Mouse (Mus musculus): Measurements from ENCODE around the gene Gm45021. TPM values are rescaled to one million over a fixed set of nuclear protein-coding genes. Genes with fewer than 3 reads are reported as not detected.

The Gm45021 gene
- not detected for total RNA-seq (2022)

DNA sequence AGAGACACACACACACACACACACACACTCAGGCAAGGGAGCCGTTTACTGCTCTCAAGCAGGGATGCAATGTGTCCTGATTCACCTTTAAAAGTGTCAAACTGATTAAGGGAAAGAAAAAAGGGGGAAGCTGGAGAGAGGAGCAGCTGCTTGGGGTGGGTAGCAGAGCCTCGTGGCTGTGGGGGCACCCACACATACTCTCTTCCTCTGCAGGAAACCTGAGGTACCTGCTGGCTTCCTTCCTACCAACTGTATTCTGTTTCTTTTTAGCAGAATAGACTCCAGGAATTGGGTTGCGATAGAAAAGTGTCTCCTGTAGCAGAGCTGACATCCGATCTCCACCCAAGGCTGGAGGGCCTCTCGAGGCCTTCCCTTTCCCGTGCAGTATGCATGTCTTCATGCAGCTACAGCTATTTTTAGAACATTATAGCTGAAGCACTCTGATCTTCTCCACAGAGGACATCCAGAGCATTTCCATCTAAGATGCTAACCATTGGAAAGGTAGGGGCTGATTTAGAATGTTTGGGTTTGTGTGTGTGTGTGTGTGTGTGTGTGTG, at the start of gene Gm45021:
Gene Gm45021, plus strand, starts transcription at position 417 of the 557 bp plus-strand sequence.
- DNase-seq: no peak

DNA sequence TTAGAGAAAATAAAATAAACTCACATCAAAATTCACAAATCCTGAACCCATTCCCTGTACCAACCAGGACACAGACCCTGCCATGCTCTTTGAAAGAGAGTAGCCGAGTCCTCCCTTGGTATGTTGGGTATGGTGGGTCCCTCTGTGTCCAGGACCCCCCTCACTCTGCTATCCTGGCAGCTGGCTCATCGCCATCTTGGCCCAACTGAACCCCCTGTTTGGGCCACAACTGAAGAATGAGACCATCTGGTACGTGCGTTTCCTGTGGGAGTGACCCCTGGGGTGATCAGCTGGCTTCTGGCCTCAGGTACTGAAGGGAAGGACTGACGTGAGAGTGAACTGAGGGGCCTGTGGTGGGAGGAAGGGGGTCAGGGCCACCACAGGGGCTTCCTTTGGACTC, 49.5 kb upstream of the Gm45021 start:
- DNase-seq: no peak

DNA sequence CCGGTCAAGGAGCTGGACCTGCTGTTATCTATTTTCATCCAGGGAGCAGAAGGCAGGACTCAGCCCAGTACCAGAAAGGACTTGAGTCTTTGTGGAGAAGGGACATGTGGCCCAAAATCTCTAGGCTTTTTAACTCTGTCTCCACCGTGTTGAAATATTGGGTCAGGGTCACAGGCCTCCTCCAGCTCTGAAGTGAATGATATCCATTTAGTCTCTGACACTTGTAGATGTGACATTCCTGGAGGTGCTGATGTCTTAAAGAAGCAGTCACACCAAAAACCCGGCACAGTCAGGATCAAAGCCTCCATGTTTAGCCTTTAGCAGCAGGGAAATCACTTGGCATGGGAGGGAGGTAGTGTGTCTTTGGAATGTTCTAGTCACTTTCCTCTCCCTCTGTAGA, 48.7 kb upstream of the Gm45021 start:
- DNase-seq: no peak

DNA sequence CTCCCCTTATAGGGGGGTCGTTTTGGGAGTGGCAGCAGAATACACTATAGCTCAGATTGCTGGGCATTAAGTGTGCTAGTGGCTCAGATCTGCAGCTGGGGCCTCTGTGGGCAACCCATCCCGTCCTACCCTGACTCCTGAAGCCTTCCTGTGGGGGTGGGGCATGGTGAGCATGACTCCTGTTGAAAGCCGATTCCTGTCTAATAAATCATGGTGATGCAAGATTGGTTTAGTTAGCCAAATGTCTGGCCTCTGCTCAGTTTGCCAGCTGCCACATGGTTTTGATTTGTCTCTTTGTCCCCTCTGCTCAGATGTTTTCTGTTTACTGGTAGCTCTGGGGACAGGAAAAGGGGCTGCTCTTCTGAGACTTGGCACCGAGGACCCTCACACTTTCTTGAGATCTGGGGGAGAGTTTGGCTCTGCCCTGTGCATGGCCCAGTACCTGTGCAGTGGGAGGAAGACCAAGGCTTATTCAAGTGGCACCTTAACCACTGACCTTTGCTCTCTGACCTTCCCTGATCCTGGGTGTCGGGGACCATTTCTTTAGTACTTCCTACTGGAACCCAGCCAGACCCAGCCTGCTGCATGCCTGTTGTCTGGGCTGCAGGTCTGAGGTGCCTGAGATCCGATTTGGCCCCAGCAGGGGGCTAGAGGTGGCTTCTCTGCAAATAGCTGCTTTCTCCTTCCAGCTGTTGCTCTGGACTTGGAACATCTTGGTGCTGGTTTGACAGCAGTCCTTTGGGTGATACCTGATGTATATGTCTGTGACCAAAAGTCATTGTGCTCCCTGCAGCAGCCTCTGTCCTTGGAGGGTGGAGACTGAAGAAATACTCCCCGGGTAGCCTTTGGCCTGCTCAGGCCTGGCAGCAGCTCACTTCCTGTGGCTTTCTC, 47.6 kb upstream of the Gm45021 start:
- peak; percentile 82 for DNase-seq

DNA sequence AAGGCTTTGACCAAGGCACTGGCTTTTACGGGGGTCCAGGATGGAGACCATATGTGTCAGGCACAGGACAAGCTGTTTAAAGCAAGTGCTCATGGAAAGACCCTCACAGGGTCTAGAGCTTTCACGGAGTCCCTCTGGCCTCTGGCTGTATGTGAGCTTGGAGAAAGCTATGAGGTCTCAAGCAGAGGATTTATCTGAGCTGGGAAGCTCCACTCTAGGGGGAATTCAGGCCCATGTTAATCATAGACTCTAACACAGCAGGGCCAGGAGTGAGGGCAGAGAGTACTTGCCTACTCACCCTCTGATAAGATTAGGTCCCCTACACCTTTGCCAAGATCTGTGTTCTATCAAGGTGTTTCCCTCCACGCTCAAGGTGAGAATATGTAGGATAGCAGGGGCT, 46.8 kb upstream of the Gm45021 start:
- DNase-seq: no peak

DNA sequence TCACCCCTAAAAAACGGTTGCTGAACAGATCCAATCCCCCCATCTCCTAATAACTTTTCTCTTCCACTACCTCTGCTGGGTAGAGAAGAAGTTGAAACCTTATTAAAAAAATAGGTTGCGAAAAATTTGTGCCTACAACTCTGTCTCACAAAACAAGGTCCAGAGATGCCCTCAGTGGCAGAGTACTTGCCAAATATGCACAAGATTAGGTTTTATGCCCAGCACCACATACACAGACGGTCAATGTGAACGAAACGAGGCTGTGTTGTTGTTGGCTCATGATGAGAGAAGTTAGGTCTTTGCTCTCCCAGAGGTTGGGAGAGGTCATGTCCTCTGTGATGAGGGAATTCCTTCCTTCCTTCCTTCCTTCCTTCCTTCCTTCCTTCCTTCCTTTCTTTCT, 44.2 kb upstream of the Gm45021 start:
- no peak for DNase-seq

DNA sequence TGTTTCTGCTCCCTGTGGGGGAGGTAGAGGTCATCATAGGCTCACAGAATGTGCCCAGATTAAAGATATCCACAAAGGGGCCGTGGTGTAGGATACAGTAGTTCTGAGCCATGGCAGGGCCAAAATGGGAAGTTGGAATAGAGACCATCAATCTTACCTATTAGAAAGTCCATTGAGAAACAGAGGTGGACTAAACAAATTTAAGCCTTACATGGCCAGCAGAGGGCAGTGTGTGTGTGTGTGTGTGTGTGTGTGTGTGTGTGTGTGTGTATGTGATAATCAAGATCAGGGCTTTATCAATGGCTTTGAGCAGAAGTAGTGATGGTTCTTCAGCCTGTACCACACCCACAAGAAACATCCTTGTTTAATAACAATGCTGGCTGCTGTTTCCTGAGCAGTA, 43.1 kb upstream of the Gm45021 start:
- DNase-seq: no peak

DNA sequence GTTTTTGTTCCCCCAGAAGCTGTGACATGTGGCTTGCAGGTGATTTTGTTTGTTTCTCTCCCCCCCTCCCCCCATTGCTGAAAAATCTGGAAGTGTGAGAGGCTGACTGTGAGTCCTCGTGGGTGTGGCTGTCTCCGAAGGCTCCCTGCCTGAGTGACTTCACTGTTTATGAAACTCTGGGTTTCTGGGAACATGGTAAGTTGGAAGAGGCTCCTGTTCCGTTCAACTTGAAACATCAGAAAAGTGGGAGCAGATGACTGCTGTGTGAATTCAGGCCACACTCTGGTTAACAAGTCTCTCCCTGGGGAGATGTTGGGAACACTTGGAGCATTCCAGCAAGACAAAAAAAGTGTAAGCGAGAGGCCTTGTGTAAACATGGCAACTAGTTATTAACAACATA, 42.6 kb upstream of the Gm45021 start:
- no peak for DNase-seq

DNA sequence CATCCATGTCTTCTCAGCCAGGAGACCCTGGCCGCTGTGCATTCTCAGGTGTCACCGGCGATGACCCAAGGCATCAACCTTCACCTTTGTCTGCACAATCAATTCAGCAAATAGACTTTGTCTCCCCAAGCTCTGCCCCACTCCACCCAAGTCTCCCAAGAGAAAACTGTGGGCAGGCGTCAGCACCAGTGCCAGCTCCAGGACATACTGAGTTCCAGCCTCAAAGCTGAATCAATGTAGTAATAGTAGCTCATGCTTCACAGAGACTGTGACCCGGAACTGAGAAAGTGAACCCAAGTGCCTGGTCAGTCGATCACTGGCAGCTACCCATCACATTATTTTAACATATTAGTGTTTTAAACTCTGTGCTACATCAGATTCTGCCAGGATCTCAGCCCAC, 41.1 kb upstream of the Gm45021 start:
- DNase-seq: no peak

DNA sequence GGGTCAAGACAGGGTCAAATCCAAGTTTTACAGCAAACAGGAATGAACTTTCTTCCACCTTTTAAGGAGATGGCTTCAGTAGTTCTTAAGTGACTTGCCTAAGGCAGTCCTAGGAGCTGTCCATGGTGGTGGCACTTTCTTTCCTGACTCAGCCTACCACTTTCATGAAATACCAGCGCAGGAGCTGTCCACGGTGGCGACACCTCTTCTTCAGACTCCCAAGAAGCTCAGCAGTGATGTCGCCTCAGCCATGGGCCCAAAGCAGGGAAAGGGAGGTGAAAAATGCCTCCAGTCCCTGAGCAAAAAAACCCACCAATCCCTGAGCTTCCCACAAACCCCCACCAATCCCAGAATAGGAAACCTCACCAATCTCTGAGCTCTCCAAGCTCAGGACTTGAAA, 36.5 kb upstream of the Gm45021 start:
- no peak for DNase-seq

DNA sequence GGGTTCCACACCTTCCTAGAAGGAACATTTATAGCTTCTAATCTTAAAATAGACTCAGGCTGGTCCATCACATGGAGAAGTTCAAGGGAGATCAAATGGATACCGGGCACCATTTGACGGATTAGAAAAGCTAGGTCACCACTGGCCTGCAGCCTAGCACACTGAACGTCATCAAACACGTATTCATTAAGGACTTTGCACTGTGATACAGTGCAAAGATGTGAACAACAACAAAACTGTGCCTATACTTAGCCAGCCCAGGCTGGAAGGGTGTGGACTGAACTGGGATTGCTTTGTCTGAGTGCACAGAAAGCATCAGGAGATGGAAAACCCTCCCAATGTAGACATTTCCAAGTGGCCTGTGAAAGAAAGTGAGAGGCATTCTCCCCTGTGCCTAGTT, 35.6 kb upstream of the Gm45021 start:
- DNase-seq: no peak

DNA sequence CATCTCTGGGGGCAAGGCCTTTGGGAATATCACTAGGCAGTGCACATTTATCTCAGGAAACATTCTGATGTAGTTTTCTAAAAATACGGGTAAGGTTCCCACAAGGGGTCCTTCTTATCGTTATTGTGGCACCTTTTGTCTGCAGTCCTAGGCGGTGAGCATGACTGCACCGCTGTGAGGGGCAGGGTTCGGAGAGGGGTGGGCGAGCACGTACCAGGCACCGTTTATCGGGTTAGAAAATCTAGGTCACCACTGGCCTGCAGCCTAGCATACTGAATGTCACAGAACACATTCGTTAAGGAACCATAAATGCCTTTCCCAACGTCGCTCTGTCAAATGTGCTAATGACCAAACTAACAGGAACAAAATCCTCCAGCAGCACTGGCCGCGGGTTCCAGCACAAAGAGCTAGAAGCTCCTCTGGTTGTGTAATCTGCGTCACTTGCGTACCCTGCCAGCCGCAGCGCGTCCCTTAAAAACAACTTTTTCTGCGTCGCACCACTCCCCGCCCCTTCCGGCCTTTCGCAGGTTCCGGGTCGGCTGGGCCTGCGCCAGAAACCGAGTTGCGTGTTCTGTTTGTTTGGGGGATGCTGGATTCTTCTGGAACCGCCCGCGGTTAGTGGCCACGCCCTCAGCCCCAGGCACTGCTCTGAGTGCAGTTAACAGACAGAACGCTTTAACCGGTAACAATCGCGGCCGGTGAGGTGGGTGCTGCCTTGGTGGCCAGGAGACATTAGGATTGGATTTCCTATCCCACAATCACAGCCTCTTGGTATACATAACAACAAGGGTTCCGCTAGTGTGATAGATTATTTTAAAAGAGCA, 34.9 kb upstream of the Gm45021 start, which contains the start of gene Lrrc61:
Gene Lrrc61, plus strand, starts transcription at position 517 of the 824 bp plus-strand sequence.
- peak; percentile 96 for DNase-seq

DNA sequence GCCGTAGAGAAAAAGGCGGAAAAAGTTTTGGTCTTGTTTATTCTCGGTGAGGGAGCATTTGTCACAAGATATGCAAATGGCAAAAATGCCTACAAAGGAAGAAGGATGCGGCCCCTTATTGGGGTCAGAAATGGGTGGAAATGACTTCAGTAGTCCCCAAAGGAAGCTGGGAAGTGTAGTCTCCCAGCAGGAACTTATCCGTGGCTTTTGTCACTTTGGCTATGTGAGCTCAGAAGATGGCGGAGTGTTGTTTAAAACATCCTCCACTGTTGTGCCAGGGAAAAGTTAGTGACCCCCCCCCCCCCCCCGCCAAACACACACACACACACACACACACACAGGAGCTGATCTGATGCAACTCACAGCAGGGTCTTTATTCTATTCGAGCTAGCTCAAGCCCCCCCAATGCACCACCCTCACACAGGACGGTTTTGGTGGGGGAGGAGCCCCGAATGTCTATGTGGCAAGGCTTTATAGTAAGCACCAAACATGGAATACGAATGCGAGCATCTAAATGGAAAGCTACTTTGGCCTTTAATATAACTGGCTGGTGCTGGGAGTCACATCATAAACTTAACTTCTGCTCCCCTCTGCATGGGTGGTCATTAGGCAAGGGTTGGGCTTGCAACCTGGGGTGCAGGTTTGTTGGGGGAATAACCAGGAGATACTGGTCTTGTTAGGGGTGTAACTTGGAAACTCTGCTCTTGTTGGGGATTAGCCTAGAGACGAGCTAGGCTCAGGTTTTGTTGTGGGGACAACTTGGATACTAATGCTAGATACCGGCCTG, 34.1 kb upstream of the Gm45021 start:
- no peak for DNase-seq

DNA sequence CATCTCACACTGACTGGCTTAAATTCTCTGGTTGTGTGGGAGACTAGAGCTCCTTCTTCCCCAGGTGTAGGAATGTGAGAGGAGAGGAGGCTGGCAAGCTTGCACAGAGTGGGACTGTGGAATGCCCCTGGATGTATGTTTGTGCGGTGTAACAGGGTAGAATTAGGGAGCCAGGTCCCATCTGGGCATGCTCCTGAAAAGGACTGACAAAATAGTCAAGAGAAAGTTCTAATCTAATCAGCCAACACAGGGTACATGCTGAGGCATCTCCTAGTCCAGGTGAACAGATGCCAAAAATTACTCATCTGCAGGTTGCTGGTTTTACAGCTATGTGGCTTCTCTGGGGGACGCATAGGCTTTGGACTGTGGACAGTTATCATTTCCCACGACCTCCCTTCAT, 33.5 kb upstream of the Gm45021 start:
- no peak for DNase-seq

DNA sequence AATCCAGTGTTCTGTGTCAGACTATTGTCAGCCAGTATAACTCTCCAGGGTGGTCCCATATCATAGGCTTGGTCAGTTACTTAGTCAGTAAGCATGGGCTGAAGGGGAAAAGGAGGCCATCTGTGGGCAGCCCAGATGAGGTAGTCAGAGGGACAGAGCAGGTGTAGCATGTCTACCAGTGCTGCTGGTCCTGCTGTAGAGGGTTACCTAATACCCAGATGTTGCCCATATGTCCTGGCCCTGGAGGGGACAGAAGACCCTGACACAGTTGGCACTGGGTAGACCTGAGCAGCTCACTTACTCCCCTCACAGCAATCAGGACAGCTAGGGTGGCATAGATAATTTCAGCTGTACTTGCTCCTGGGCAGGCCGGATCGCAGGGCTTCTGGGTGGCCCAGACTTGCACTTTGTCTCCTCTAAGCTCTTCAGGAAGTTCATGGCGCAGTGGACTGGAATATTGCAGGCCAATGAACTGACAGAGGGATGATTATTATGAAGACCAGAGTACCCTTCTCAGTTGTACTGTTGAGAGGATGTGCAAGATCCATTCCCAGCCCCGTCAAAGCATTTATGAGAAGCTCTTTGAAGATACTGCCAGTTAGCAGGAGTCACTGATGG, 23.6 kb upstream of the Gm45021 start:
- DNase-seq: no peak

DNA sequence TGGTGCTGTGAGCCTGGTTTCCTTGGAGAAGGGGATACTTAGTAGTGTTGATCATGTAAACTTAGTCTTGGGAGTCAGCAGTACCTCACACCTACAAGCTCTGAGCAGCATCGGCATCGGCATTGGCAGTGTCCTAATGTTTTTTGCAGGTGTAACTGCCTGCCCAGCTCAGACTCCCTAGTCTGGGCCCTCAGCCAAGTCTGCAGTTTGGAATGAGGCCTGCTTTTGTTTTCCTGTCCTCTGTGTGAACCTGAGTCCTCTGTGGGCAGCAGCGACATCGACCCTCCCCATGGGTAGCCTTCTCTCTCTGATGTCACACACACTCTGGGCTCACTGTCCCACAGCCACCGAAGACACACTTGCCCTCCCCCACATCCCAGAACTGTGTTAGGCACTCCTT, 23.1 kb upstream of the Gm45021 start:
- no peak for DNase-seq

DNA sequence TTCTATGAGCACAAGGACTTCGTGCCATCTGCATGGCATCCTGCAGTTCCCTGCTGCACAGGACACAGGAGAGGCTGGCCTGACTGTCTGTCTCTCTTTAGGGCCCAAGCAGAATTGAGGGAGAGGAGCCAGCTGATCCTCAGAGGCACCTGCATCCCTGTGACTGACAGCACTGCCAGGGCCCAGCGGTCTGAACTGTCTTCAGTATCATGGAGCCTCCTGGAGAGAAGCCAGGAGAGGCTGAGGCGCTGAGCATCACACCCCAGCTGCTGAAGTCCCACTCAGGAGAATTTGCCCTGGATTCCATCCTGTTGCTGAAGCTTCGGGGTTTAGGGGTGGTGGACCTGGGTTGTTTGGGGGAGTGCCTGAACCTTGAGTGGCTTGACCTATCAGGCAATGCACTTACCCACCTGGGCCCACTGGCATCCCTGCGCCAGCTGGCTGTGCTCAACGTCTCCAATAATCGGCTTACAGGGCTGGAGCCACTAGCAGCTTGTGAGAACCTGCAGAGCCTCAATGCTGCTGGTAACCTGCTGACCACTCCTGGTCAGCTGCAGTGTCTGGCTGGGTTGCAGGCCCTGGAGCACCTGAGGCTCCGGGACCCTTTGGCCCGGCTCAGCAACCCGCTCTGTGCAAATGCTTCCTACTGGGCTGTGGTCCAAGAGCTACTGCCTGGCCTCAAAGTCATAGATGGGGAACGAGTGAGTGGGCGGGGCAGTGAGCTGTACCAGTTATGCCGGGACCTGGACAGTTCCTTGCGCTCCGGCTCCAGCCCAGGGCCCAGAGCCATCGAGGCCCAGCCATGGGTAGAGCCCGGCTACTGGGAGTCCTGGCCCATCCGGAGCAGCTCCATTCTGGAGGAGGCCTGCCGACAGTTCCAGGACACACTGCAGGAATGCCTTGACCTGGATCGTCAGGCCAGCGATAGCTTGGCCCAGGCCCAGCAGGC, 21.1 kb upstream of the Gm45021 start:
- DNase-seq: peak; percentile 63

DNA sequence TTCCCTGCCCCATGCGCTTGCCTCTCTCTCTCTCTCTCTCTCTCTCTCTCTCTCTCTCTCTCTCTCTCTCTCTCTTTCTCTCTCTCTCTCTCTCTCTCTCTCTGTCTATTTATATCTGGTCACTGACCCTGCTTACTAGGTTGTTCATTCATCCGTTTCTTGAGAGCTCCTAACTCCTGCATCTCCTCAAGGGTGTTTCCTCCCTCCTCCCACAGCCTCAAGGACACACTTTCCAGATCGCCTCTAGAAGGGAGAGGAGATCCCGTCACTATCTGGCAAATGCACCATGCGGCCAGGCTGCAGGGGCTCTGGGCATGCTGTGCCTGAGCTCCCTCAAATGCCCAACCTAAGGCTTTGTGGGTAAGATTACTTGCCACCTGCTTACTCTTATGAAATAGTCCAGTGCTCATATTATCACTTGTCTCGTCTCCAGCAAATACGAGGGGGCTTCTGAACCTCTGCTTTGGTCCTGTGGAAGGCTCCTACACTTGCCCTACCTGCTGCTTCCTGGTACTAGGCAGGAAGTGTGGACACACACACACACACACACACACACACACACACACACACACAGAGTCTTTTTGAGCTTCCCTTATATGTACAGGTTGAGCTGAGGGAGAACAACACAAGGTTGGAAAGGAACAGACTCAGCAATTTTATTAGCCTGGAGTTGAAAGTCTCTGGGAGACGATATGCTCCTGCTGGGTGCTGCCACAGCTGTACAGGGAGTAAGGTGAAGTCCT, 20.2 kb upstream of the Gm45021 start:
- DNase-seq: no peak

DNA sequence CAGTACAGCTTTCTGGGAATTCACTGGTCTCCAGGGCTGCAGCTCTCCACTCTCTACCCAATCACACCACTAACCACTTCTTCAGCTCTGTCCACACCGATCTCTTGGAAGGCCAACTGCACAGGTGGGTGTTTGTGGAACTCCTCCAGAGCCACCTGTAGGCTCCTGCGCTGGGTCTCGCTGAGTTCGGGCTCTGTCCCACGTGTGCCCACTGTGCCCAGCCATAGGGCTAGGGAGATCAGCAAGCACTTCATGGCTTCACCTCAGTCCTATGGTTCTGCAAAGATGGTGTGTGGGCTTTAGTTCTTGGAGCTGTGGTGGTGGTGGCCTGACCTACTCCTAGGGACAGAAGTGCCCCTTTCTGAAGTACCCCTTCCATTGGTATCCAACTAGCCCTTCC, 17.4 kb upstream of the Gm45021 start:
- no peak for DNase-seq

DNA sequence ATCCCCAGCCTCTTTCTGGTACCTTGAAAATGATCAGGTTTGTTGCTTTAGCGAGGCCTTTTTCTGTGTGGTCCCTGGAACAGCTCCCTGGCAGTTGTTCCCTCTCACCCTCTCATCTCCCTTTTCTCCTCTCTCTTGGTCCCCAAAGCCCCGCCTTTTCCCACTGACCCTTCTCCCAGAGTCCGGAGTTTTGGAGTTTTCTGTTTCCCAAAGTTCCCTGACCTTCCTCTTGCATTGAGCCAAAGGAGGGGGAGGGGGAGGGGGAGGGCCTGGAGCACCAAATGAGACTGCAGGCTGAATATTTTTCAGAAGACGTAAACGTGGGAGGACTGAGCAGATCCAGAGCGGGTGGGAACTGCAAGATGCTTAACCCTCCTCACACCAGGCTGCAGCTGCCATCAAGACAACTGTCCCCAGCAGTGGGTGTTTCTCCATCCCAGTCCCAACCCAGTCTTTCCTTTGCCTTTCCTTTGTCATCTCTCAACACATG, 16.8 kb upstream of the Gm45021 start, which contains the start of gene Rarres2:
Gene Rarres2, minus strand, starts transcription at position 218 of the 490 bp plus-strand sequence.
- no peak for DNase-seq

Data from adrenal gland, adult 8-10 months (tissue).